Comparison of ENCODE assay signal across 10 mouse cellular contexts in the genomic region with DNA sequence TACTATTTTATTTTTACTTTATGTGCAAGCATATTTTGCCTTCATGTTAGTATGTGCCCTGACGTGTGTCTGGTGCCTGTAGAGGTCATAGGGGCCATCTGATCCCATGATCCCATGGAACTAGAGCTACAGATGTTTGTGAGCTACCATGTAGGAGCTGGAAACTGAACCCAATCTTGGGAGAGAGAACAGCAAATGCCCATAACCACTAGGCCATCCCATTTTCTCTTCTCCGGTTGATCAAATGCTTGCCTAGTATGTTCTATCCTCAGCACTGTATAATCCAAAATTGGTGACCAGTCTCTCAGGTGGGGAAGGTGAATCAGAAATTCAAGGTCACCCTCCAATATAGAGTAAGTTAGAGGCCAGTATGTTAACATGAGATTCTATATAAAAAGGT. TPM values are rescaled to one million over a fixed set of nuclear protein-coding genes. Genes with fewer than 3 reads are reported as not detected.
A peak's percentile ranks its signal among the peaks of the same experiment; 100 is the strongest.
DNase-seq lines count a peak whose midpoint lies in the region; ATAC-seq and TF ChIP-seq lines count a peak whose summit lies in the region.
"Had no signal": no experiment of that assay in that cellular context is flagged by ENCODE, and none has a peak within 500 bp of the region (broad histone marks: within the 10 kb centered on the region; RNA-seq: fewer than 3 reads in every experiment).

No protein-coding gene starts in this region.

- no peaks in the 10 kb centered on the region for H3K36me3 ChIP-seq in neural tube, embryonic 12.5 days
- H3K36me3 ChIP-seq in liver, postnatal 0 days (replicated peaks; ENCODE audit: insufficient read depth, low read length), result no peaks in the 10 kb centered on the region
- H3K36me3 ChIP-seq in thymus, adult 2 months (ENCODE audit: control insufficient read depth, insufficient read depth, low read length), result no peaks in the 10 kb centered on the region

- no peak overlapping the region for H3K27ac ChIP-seq in neural tube, embryonic 12.5 days
- H3K27ac ChIP-seq in liver, postnatal 0 days (ENCODE audit: low read depth), result peak overlapping the region; percentile 1; the same call in 1 of the 2 replicates
- H3K27ac ChIP-seq in thymus, adult 2 months (ENCODE audit: control insufficient read depth, insufficient read depth, low read length), result no peak overlapping the region

- H3K4me3 ChIP-seq in neural tube, embryonic 12.5 days, result no peak overlapping the region
- H3K4me3 ChIP-seq in liver, postnatal 0 days (ENCODE audit: low read depth, low read length), result peak overlapping the region; percentile 92
- no peak overlapping the region for H3K4me3 ChIP-seq in thymus, adult 2 months (ENCODE audit: control insufficient read depth, insufficient read depth, low read length)

- H3K27me3 ChIP-seq in neural tube, embryonic 12.5 days (replicated peaks), result no peaks in the 10 kb centered on the region
- no peaks in the 10 kb centered on the region for H3K27me3 ChIP-seq in liver, postnatal 0 days (ENCODE audit: insufficient read depth, low read length)
- H3K27me3 ChIP-seq in thymus, adult 2 months (ENCODE audit: control insufficient read depth, insufficient read depth, low read length), result no peaks in the 10 kb centered on the region

- no peaks in the 10 kb centered on the region for H3K9me3 ChIP-seq in neural tube, embryonic 12.5 days
- H3K9me3 ChIP-seq in liver, postnatal 0 days (ENCODE audit: low read length), result no peaks in the 10 kb centered on the region

- no peak for TF ChIP-seq CTCF in liver, postnatal 0 days (IDR thresholded peaks at IDR 0.05; ENCODE audit: low read depth)
- TF ChIP-seq CTCF in thymus, adult 2 months (IDR thresholded peaks at IDR 0.05; ENCODE audit: borderline replicate concordance, control insufficient read depth, extremely low read depth, insufficient read depth, low read length, poor library complexity), result no peak

- TF ChIP-seq EP300 in liver, postnatal 0 days (IDR thresholded peaks at IDR 0.05; ENCODE audit: low read depth), result no peak

- peak; percentile 10 for DNase-seq in embryo, embryonic 10.5 days (ENCODE audit: low spot score)
- DNase-seq in embryo, embryonic 9.5 days (ENCODE audit: extremely low spot score), result no peak
- DNase-seq in neural tube, embryonic 10.5 days (ENCODE audit: extremely low spot score, low spot score), result no peak
- no peak for DNase-seq in liver, postnatal 0 days
- DNase-seq in thymus, adult 2 months, result no peak
- DNase-seq in right cerebral cortex, adult 2 months (ENCODE audit: low spot score in 2 of 2), result no peak
- DNase-seq in gastrocnemius, postnatal 36 days, result no peak
- DNase-seq: layer of hippocampus, adult 9-11 months; right cerebral cortex, postnatal 25 days had no signal

- H3K4me2 ChIP-seq in neural tube, embryonic 12.5 days (replicated peaks), result peak overlapping the region; percentile 75
- peak overlapping the region; percentile 93 for H3K4me2 ChIP-seq in liver, postnatal 0 days (ENCODE audit: low read depth, low read length)

- intact Hi-C loops in gastrocnemius, postnatal 36 days (cut with DNase I), result loop anchor here (10.0 kb wide), 1 partner anchor 198 kb away; no protein-coding TSS in a partner anchor

- WGBS in neural tube, embryonic 12.5 days, result 76% methylated on average over 2 of the region's 2 CpGs
- WGBS in liver, postnatal 0 days (ENCODE audit: insufficient replicate concordance), result 78% methylated on average over 2 of the region's 2 CpGs
- WGBS in thymus, adult 2 months, result 87% methylated on average over 2 of the region's 2 CpGs

- H3K9ac ChIP-seq in neural tube, embryonic 12.5 days, result no peak overlapping the region
- no peak overlapping the region for H3K9ac ChIP-seq in liver, postnatal 0 days (replicated peaks)

- TF ChIP-seq POLR2A in thymus, adult 2 months (IDR thresholded peaks at IDR 0.05; ENCODE audit: control insufficient read depth, extremely low read depth, insufficient read depth, low read length, poor library complexity), result no peak

- H3K4me1 ChIP-seq in neural tube, embryonic 12.5 days, result peaks cover 12% of the 10 kb centered on the region
- H3K4me1 ChIP-seq in liver, postnatal 0 days (ENCODE audit: insufficient read depth), result peaks cover 27% of the 10 kb centered on the region
- H3K4me1 ChIP-seq in thymus, adult 2 months (replicated peaks; ENCODE audit: control insufficient read depth, insufficient read depth, low read length), result peaks cover 19% of the 10 kb centered on the region

- no peak for ATAC-seq in neural tube, embryonic 12.5 days (ENCODE audit: low FRiP score, low read depth)
- ATAC-seq in liver, postnatal 0 days, result no peak

RNA-seq across cellular contexts. Expression of a gene that starts 2.7 kb away (rescaled TPM):
- polyA plus RNA-seq in neural tube, embryonic 12.5 days (2016; fragmentation: Nextera tagmentation; extraction: Ambion mirVana), result 12.6 and 16.7 TPM in 2 replicates
- 2.0 and 2.1 TPM in 2 replicates for polyA plus RNA-seq in liver, postnatal 0 days (2015; fragmentation: Nextera tagmentation; extraction: Ambion mirVana)
- 4.3 and 6.3 TPM in 2 replicates for polyA plus RNA-seq in thymus, adult 2 months (2012; rRNA removed)
- 1 to 10 TPM; 2.0 to 2.5 TPM for total RNA-seq in gastrocnemius, postnatal 36 days (2021)

RNA-seq across cellular contexts. Expression of a gene that starts 2.9 kb away (rescaled TPM):
- polyA plus RNA-seq in neural tube, embryonic 12.5 days (2016; fragmentation: Nextera tagmentation; extraction: Ambion mirVana), result 1.3 and 1.8 TPM in 2 replicates
- 3.3 and 3.5 TPM in 2 replicates for polyA plus RNA-seq in liver, postnatal 0 days (2015; fragmentation: Nextera tagmentation; extraction: Ambion mirVana)
- 9.2 and 11.3 TPM in 2 replicates for polyA plus RNA-seq in thymus, adult 2 months (2012; rRNA removed)
- 10 to 100 TPM; 12.0 to 13.2 TPM for total RNA-seq in gastrocnemius, postnatal 36 days (2021)
